Mouse (Mus musculus): ENCODE data around the gene Tmed5. TPM values are rescaled to one million over a fixed set of nuclear protein-coding genes. Genes with fewer than 3 reads are reported as not detected.

Tmed5 gene
- polyA plus RNA-seq (2015; fragmentation: Nextera tagmentation; extraction: Ambion mirVana): 17.1 and 23.3 TPM in 2 replicates

GRCm38 (mm10) chr5:108132441-108133243 lies at the start of gene Tmed5, which contains the start of gene Ccdc18:
Gene Tmed5, minus strand, starts transcription at chr5:108132620.
Gene Ccdc18, plus strand, starts transcription at chr5:108132875.
- Histone ChIP-seq H3K27ac (ENCODE audit: low read length) (peak within 1 kb of the TSS; percentile 87), H3K4me2 (ENCODE audit: low read length) (peak within 1 kb of the TSS; percentile 88), H3K36me3 (ENCODE audit: control insufficient read depth, insufficient read depth, low read length) (peaks cover 4% of the 10 kb centered on the region; the same call in 1 of the 2 replicates), H3K27me3 (ENCODE audit: control insufficient read depth, insufficient read depth, low read depth, low read length) (no peaks in the 10 kb centered on the region), H3K9ac (ENCODE audit: low read depth, low read length) (peak within 1 kb of the TSS; percentile 81), H3K4me3 (ENCODE audit: low read depth, low read length) (peak within 1 kb of the TSS; percentile 89), H3K4me1 (ENCODE audit: control insufficient read depth, insufficient read depth, low read length) (peaks cover 18% of the 10 kb centered on the region), H3K9me3 (replicated peaks; ENCODE audit: control insufficient read depth, low read length, poor library complexity, severe bottlenecking) (no peaks in the 10 kb centered on the region)
- ATAC-seq: peak; percentile 99
- WGBS: under 1% methylated on average over 65 of the region's 65 CpGs

GRCm38 (mm10) chr5:108163695-108164094 lies 31.3 kb upstream of the Tmed5 start:
- Histone ChIP-seq H3K4me3 (ENCODE audit: low read depth, low read length) (no peak overlapping the region), H3K36me3 (ENCODE audit: control insufficient read depth, insufficient read depth, low read length) (no peaks in the 10 kb centered on the region), H3K4me1 (ENCODE audit: control insufficient read depth, insufficient read depth, low read length) (no peaks in the 10 kb centered on the region), H3K27me3 (ENCODE audit: control insufficient read depth, insufficient read depth, low read depth, low read length) (no peaks in the 10 kb centered on the region), H3K4me2 (ENCODE audit: low read length) (no peak overlapping the region), H3K9ac (ENCODE audit: low read depth, low read length) (no peak overlapping the region), H3K9me3 (replicated peaks; ENCODE audit: control insufficient read depth, low read length, poor library complexity, severe bottlenecking) (no peaks in the 10 kb centered on the region), H3K27ac (ENCODE audit: low read length) (no peak overlapping the region)
- no peak for ATAC-seq
- 25% methylated on average over 1 of the region's 1 CpGs for WGBS

GRCm38 (mm10) chr5:108160796-108161195 lies 28.4 kb upstream of the Tmed5 start:
- WGBS: 89% methylated on average over 2 of the region's 2 CpGs
- ATAC-seq: no peak
- Histone ChIP-seq H3K4me2 (ENCODE audit: low read length) (no peak overlapping the region), H3K27me3 (ENCODE audit: control insufficient read depth, insufficient read depth, low read depth, low read length) (no peaks in the 10 kb centered on the region), H3K9me3 (replicated peaks; ENCODE audit: control insufficient read depth, low read length, poor library complexity, severe bottlenecking) (no peaks in the 10 kb centered on the region), H3K36me3 (ENCODE audit: control insufficient read depth, insufficient read depth, low read length) (no peaks in the 10 kb centered on the region), H3K9ac (ENCODE audit: low read depth, low read length) (no peak overlapping the region), H3K4me1 (ENCODE audit: control insufficient read depth, insufficient read depth, low read length) (no peaks in the 10 kb centered on the region), H3K4me3 (ENCODE audit: low read depth, low read length) (no peak overlapping the region), H3K27ac (ENCODE audit: low read length) (no peak overlapping the region)

- no peaks in the 10 kb centered on the region for H3K9me3 ChIP-seq (replicated peaks; ENCODE audit: control insufficient read depth, low read length, poor library complexity, severe bottlenecking)
- 94% methylated on average over 1 of the region's 1 CpGs for WGBS
- H3K4me3 ChIP-seq (ENCODE audit: low read depth, low read length): no peak overlapping the region
- H3K36me3 ChIP-seq (ENCODE audit: control insufficient read depth, insufficient read depth, low read length): no peaks in the 10 kb centered on the region
- H3K9ac ChIP-seq (ENCODE audit: low read depth, low read length): no peak overlapping the region
- H3K27me3 ChIP-seq (ENCODE audit: control insufficient read depth, insufficient read depth, low read depth, low read length): no peaks in the 10 kb centered on the region
- H3K4me2 ChIP-seq (ENCODE audit: low read length): no peak overlapping the region
- no peaks in the 10 kb centered on the region for H3K4me1 ChIP-seq (ENCODE audit: control insufficient read depth, insufficient read depth, low read length)
- no peak overlapping the region for H3K27ac ChIP-seq (ENCODE audit: low read length)
- no peak for ATAC-seq
Observed at GRCm38 (mm10) chr5:108152592-108152991, 20.2 kb upstream of the Tmed5 start.

- H3K4me1 ChIP-seq (ENCODE audit: control insufficient read depth, insufficient read depth, low read length): peaks cover 18% of the 10 kb centered on the region
- peaks cover 4% of the 10 kb centered on the region; the same call in 1 of the 2 replicates for H3K36me3 ChIP-seq (ENCODE audit: control insufficient read depth, insufficient read depth, low read length)
- peak overlapping the region; percentile 81 for H3K9ac ChIP-seq (ENCODE audit: low read depth, low read length)
- no peaks in the 10 kb centered on the region for H3K27me3 ChIP-seq (ENCODE audit: control insufficient read depth, insufficient read depth, low read depth, low read length)
- no peaks in the 10 kb centered on the region for H3K9me3 ChIP-seq (replicated peaks; ENCODE audit: control insufficient read depth, low read length, poor library complexity, severe bottlenecking)
- H3K27ac ChIP-seq (ENCODE audit: low read length): peak overlapping the region; percentile 87
- under 1% methylated on average over 32 of the region's 32 CpGs for WGBS
- peak overlapping the region; percentile 89 for H3K4me3 ChIP-seq (ENCODE audit: low read depth, low read length)
- H3K4me2 ChIP-seq (ENCODE audit: low read length): peak overlapping the region; percentile 88
- no peak; the same call in 1 of the 2 replicates for ATAC-seq
Observed at GRCm38 (mm10) chr5:108131849-108132440, 475 bp downstream of the Tmed5 start.

GRCm38 (mm10) chr5:108120221-108120900 lies 12.1 kb downstream of the Tmed5 start:
- Histone ChIP-seq H3K27ac (ENCODE audit: low read length) (no peak overlapping the region), H3K36me3 (ENCODE audit: control insufficient read depth, insufficient read depth, low read length) (no peaks in the 10 kb centered on the region), H3K4me1 (ENCODE audit: control insufficient read depth, insufficient read depth, low read length) (no peaks in the 10 kb centered on the region), H3K4me2 (ENCODE audit: low read length) (no peak overlapping the region), H3K4me3 (ENCODE audit: low read depth, low read length) (no peak overlapping the region), H3K9me3 (replicated peaks; ENCODE audit: control insufficient read depth, low read length, poor library complexity, severe bottlenecking) (no peaks in the 10 kb centered on the region), H3K27me3 (ENCODE audit: control insufficient read depth, insufficient read depth, low read depth, low read length) (no peaks in the 10 kb centered on the region), H3K9ac (ENCODE audit: low read depth, low read length) (no peak overlapping the region)
- 82% methylated on average over 9 of the region's 9 CpGs for WGBS
- ATAC-seq: no peak

- Histone ChIP-seq H3K4me3 (ENCODE audit: low read depth, low read length) (no peak overlapping the region), H3K9ac (ENCODE audit: low read depth, low read length) (no peak overlapping the region), H3K36me3 (ENCODE audit: control insufficient read depth, insufficient read depth, low read length) (no peaks in the 10 kb centered on the region), H3K4me1 (ENCODE audit: control insufficient read depth, insufficient read depth, low read length) (no peaks in the 10 kb centered on the region), H3K9me3 (replicated peaks; ENCODE audit: control insufficient read depth, low read length, poor library complexity, severe bottlenecking) (no peaks in the 10 kb centered on the region), H3K4me2 (ENCODE audit: low read length) (no peak overlapping the region), H3K27me3 (ENCODE audit: control insufficient read depth, insufficient read depth, low read depth, low read length) (no peaks in the 10 kb centered on the region), H3K27ac (ENCODE audit: low read length) (no peak overlapping the region)
- ATAC-seq: no peak
- 96% methylated on average over 4 of the region's 4 CpGs for WGBS
Observed at GRCm38 (mm10) chr5:108117693-108118092, 14.7 kb downstream of the Tmed5 start.

- no peak overlapping the region for H3K9ac ChIP-seq (ENCODE audit: low read depth, low read length)
- no peak overlapping the region for H3K4me3 ChIP-seq (ENCODE audit: low read depth, low read length)
- no peak overlapping the region for H3K27ac ChIP-seq (ENCODE audit: low read length)
- 94% methylated on average over 7 of the region's 7 CpGs for WGBS
- H3K9me3 ChIP-seq (replicated peaks; ENCODE audit: control insufficient read depth, low read length, poor library complexity, severe bottlenecking): no peaks in the 10 kb centered on the region
- no peak for ATAC-seq
- H3K36me3 ChIP-seq (ENCODE audit: control insufficient read depth, insufficient read depth, low read length): peaks cover 8% of the 10 kb centered on the region; the same call in 1 of the 2 replicates
- no peaks in the 10 kb centered on the region for H3K27me3 ChIP-seq (ENCODE audit: control insufficient read depth, insufficient read depth, low read depth, low read length)
- no peak overlapping the region for H3K4me2 ChIP-seq (ENCODE audit: low read length)
- no peaks in the 10 kb centered on the region for H3K4me1 ChIP-seq (ENCODE audit: control insufficient read depth, insufficient read depth, low read length)
Observed at GRCm38 (mm10) chr5:108109346-108109745, 23.1 kb downstream of the Tmed5 start.
